Mouse (Mus musculus): ENCODE results near the gene Bdnf. TPM values are rescaled to one million over a fixed set of nuclear protein-coding genes. Genes with fewer than 3 reads are reported as not detected.

Bdnf gene
- polyA plus RNA-seq (2016; fragmentation: Nextera tagmentation; extraction: Ambion mirVana): 2.0 and 3.5 TPM in 2 replicates

GRCm38 (mm10) chr2:109674532-109674931 lies at the start of gene Bdnf:
Gene Bdnf (plus strand): TSS chr2:109674700.
- H3K4me1 ChIP-seq (replicated peaks): peaks cover 37% of the 10 kb centered on the region
- peaks cover 63% of the 10 kb centered on the region for H3K27me3 ChIP-seq (ENCODE audit: insufficient read depth, poor library complexity, severe bottlenecking)
- 2% methylated on average over 15 of the region's 15 CpGs for WGBS
- no peaks in the 10 kb centered on the region for H3K36me3 ChIP-seq
- peak within 1 kb of the TSS; percentile 17; the same call in 1 of the 2 replicates for H3K27ac ChIP-seq
- H3K9me3 ChIP-seq: no peaks in the 10 kb centered on the region
- DNase-seq (ENCODE audit: low spot score): no peak
- peak within 1 kb of the TSS; percentile 55 for H3K4me3 ChIP-seq

- H3K9me3 ChIP-seq: no peaks in the 10 kb centered on the region
- no peak overlapping the region for H3K27ac ChIP-seq
- H3K27me3 ChIP-seq (ENCODE audit: insufficient read depth, poor library complexity, severe bottlenecking): no peaks in the 10 kb centered on the region
- H3K4me1 ChIP-seq (replicated peaks): peaks cover 4% of the 10 kb centered on the region; the same call in 1 of the 2 replicates
- no peak overlapping the region for H3K4me3 ChIP-seq
- 50% methylated on average over 6 of the region's 6 CpGs for WGBS
- no peak for DNase-seq (ENCODE audit: low spot score)
- no peaks in the 10 kb centered on the region for H3K36me3 ChIP-seq
These were observed 47.6 kb upstream of the Bdnf start for GRCm38 (mm10) chr2:109626864-109627263.

GRCm38 (mm10) chr2:109673509-109674455 lies 718 bp upstream of the Bdnf start:
- H3K27me3 ChIP-seq (ENCODE audit: insufficient read depth, poor library complexity, severe bottlenecking): peaks cover 56% of the 10 kb centered on the region
- peak overlapping the region; percentile 55 for H3K4me3 ChIP-seq
- peaks cover 37% of the 10 kb centered on the region for H3K4me1 ChIP-seq (replicated peaks)
- peak; percentile 47 for DNase-seq (ENCODE audit: low spot score)
- no peaks in the 10 kb centered on the region for H3K9me3 ChIP-seq
- H3K36me3 ChIP-seq: no peaks in the 10 kb centered on the region
- under 1% methylated on average over 48 of the region's 48 CpGs for WGBS
- peak overlapping the region; percentile 17; the same call in 1 of the 2 replicates for H3K27ac ChIP-seq

GRCm38 (mm10) chr2:109675051-109675450 lies 551 bp downstream of the Bdnf start:
- DNase-seq (ENCODE audit: low spot score): no peak
- Histone ChIP-seq H3K4me1 (replicated peaks) (peaks cover 37% of the 10 kb centered on the region), H3K27ac (no peak overlapping the region), H3K36me3 (no peaks in the 10 kb centered on the region), H3K9me3 (no peaks in the 10 kb centered on the region), H3K27me3 (ENCODE audit: insufficient read depth, poor library complexity, severe bottlenecking) (peaks cover 63% of the 10 kb centered on the region), H3K4me3 (peak overlapping the region; percentile 55)
- WGBS: 9% methylated on average over 11 of the region's 11 CpGs

GRCm38 (mm10) chr2:109675973-109676617 lies 1.6 kb downstream of the Bdnf start:
- no peak overlapping the region for H3K27ac ChIP-seq
- H3K9me3 ChIP-seq: no peaks in the 10 kb centered on the region
- H3K4me3 ChIP-seq: peak overlapping the region; percentile 63
- peaks cover 68% of the 10 kb centered on the region for H3K27me3 ChIP-seq (ENCODE audit: insufficient read depth, poor library complexity, severe bottlenecking)
- DNase-seq (ENCODE audit: low spot score): peak; percentile 76
- under 1% methylated on average over 29 of the region's 29 CpGs for WGBS
- H3K4me1 ChIP-seq (replicated peaks): peaks cover 37% of the 10 kb centered on the region
- H3K36me3 ChIP-seq: no peaks in the 10 kb centered on the region

GRCm38 (mm10) chr2:109676618-109676974 lies 2.1 kb downstream of the Bdnf start:
- peaks cover 68% of the 10 kb centered on the region for H3K27me3 ChIP-seq (ENCODE audit: insufficient read depth, poor library complexity, severe bottlenecking)
- 2% methylated on average over 6 of the region's 6 CpGs for WGBS
- DNase-seq (ENCODE audit: low spot score): no peak
- peaks cover 37% of the 10 kb centered on the region for H3K4me1 ChIP-seq (replicated peaks)
- peak overlapping the region; percentile 63 for H3K4me3 ChIP-seq
- H3K36me3 ChIP-seq: no peaks in the 10 kb centered on the region
- H3K9me3 ChIP-seq: no peaks in the 10 kb centered on the region
- no peak overlapping the region for H3K27ac ChIP-seq

- peak overlapping the region; percentile 63 for H3K4me3 ChIP-seq
- WGBS: under 1% methylated on average over 50 of the region's 50 CpGs
- DNase-seq (ENCODE audit: low spot score): peak; percentile 67
- no peaks in the 10 kb centered on the region for H3K36me3 ChIP-seq
- no peaks in the 10 kb centered on the region for H3K9me3 ChIP-seq
- peaks cover 66% of the 10 kb centered on the region for H3K27me3 ChIP-seq (ENCODE audit: insufficient read depth, poor library complexity, severe bottlenecking)
- peak overlapping the region; percentile 92 for H3K27ac ChIP-seq
- H3K4me1 ChIP-seq (replicated peaks): peaks cover 37% of the 10 kb centered on the region
These were observed 3.0 kb downstream of the Bdnf start for GRCm38 (mm10) chr2:109677221-109678089.

GRCm38 (mm10) chr2:109678090-109678409 lies 3.5 kb downstream of the Bdnf start:
- Histone ChIP-seq H3K27ac (peak overlapping the region; percentile 92), H3K4me1 (replicated peaks) (peaks cover 37% of the 10 kb centered on the region), H3K27me3 (ENCODE audit: insufficient read depth, poor library complexity, severe bottlenecking) (peaks cover 60% of the 10 kb centered on the region), H3K9me3 (no peaks in the 10 kb centered on the region), H3K36me3 (no peaks in the 10 kb centered on the region), H3K4me3 (peak overlapping the region; percentile 63)
- 0% methylated on average over 18 of the region's 18 CpGs for WGBS
- peak; percentile 86 for DNase-seq (ENCODE audit: low spot score)

- DNase-seq (ENCODE audit: low spot score): no peak
These were observed 4.0 kb downstream of the Bdnf start for GRCm38 (mm10) chr2:109678454-109678853.

GRCm38 (mm10) chr2:109679446-109679845 lies 4.9 kb downstream of the Bdnf start:
- no peak overlapping the region for H3K27ac ChIP-seq
- H3K4me3 ChIP-seq: no peak overlapping the region
- H3K9me3 ChIP-seq: no peaks in the 10 kb centered on the region
- peaks cover 46% of the 10 kb centered on the region for H3K27me3 ChIP-seq (ENCODE audit: insufficient read depth, poor library complexity, severe bottlenecking)
- no peaks in the 10 kb centered on the region for H3K36me3 ChIP-seq
- peaks cover 23% of the 10 kb centered on the region for H3K4me1 ChIP-seq (replicated peaks)
- DNase-seq (ENCODE audit: low spot score): no peak
- 57% methylated on average over 2 of the region's 2 CpGs for WGBS

More at GRCm38 (mm10) chr2:109678454-109678853, 4.0 kb downstream of the Bdnf start:
- 3% methylated on average over 8 of the region's 8 CpGs for WGBS
- peaks cover 33% of the 10 kb centered on the region for H3K4me1 ChIP-seq (replicated peaks)
- H3K27ac ChIP-seq: peak overlapping the region; percentile 92
- peak overlapping the region; percentile 63 for H3K4me3 ChIP-seq
- H3K27me3 ChIP-seq (ENCODE audit: insufficient read depth, poor library complexity, severe bottlenecking): peaks cover 56% of the 10 kb centered on the region
- no peaks in the 10 kb centered on the region for H3K36me3 ChIP-seq
- H3K9me3 ChIP-seq: no peaks in the 10 kb centered on the region

GRCm38 (mm10) chr2:109681071-109681470 lies 6.6 kb downstream of the Bdnf start:
- Histone ChIP-seq H3K9me3 (no peaks in the 10 kb centered on the region), H3K27ac (no peak overlapping the region), H3K4me1 (replicated peaks) (peaks cover 14% of the 10 kb centered on the region), H3K27me3 (ENCODE audit: insufficient read depth, poor library complexity, severe bottlenecking) (peaks cover 30% of the 10 kb centered on the region), H3K36me3 (no peaks in the 10 kb centered on the region), H3K4me3 (no peak overlapping the region)
- WGBS: 87% methylated on average over 1 of the region's 1 CpGs
- DNase-seq (ENCODE audit: low spot score): no peak

GRCm38 (mm10) chr2:109688661-109689060 lies 14.2 kb downstream of the Bdnf start:
- Histone ChIP-seq H3K4me3 (no peak overlapping the region), H3K27ac (no peak overlapping the region), H3K27me3 (ENCODE audit: insufficient read depth, poor library complexity, severe bottlenecking) (peaks cover 14% of the 10 kb centered on the region), H3K4me1 (replicated peaks) (peaks cover 16% of the 10 kb centered on the region), H3K36me3 (no peaks in the 10 kb centered on the region), H3K9me3 (no peaks in the 10 kb centered on the region)
- no peak for DNase-seq (ENCODE audit: low spot score)
- WGBS: 79% methylated on average over 1 of the region's 1 CpGs

All from hindbrain, embryonic 10.5 days (tissue).